Mouse (Mus musculus) bone marrow macrophage, adult 2 months (primary cell): ENCODE results near the gene Dnajb5.

Experiments
- CTCF ChIP-seq: IDR thresholded peaks from 2 replicates; pipeline ENCODE4 v1.5.1; 2012; ENCODE audit warnings: low read depth, mild to moderate bottlenecking, low read length, moderate library complexity
- POLR2A ChIP-seq: IDR thresholded peaks from 2 replicates; pipeline ENCODE4 v1.6.1; 2012; ENCODE audit warnings: mild to moderate bottlenecking, low read depth, low read length, borderline replicate concordance

DNA sequence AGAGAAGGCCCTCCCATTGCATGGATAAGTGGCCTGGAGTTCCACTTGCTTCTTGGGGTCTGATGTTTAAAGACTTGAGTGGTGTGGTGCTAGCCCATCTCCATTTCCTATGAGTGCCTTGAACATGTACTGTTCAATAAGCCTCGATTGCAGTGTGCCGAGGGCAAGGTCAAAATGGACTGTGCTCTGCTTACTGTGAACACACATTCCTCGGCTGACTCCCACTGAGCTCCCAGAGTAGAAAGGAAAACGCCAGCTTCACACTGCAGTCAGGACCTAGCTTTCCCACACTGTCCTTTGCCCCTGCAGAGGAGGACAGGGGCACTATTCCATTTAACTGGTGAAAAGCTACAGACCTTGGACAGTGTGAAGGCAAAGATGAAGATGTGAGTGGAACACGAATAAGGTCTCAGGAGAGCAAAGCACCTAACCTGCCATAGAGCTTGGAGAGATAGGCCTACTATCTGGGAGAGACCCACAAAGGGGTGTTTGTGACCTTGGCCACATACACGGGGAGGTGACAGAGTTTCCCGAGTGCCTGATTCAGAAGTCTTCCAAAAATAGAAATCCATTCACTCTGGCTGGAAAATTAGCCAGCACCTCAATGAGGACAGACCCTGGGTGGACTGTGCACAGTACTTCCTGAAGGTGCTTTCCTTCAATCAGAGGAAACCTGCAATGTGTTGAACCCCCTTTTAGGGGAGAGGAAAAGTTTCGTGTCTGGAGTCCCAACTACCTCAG, 17.2 kb upstream of the Dnajb5 start:
- TF ChIP-seq CTCF (no peak), POLR2A (no peak)
